Mouse (Mus musculus) kidney, embryonic 16.5 days (tissue): Measurements from ENCODE around the gene Adssl1. TPM values are rescaled to one million over a fixed set of nuclear protein-coding genes. Genes with fewer than 3 reads are reported as not detected.

ENCODE experiments used
- ATAC-seq: fragments of 200-750 bp; cut with Nextera tagmentation; 2 replicates; pipeline ENCODE4 v1.8.0; 2017; ENCODE audit warnings: moderate TSS enrichment; ENCODE audit not compliant: low FRiP score, low TSS enrichment
- H3K27ac ChIP-seq: fragments of 300-500 bp; sonication (generic); 2 replicates; pipeline ENCODE4 v1.5.1; 2014; ENCODE audit warnings: low read length
- H3K27me3 ChIP-seq: fragments of 300-500 bp; sonication (generic); 2 replicates; pipeline ENCODE4 v1.6.1; 2014; ENCODE audit warnings: low read length, control low read depth, mixed read lengths; ENCODE audit not compliant: insufficient read depth
- H3K36me3 ChIP-seq: fragments of 300-500 bp; sonication (generic); 2 replicates; pipeline ENCODE4 v1.6.1; 2014; ENCODE audit warnings: low read length, control low read depth, mixed read lengths; ENCODE audit not compliant: insufficient read depth
- H3K4me1 ChIP-seq: fragments of 300-500 bp; sonication (generic); 2 replicates; pipeline ENCODE4 v1.6.1; 2014; ENCODE audit warnings: low read length, control low read depth, mixed read lengths; ENCODE audit not compliant: insufficient read depth
- H3K4me2 ChIP-seq: fragments of 300-500 bp; sonication (generic); replicated peaks from 2 replicates; pipeline ENCODE4 v1.6.1; 2014; ENCODE audit warnings: low read depth, low read length
- H3K4me3 ChIP-seq: fragments of 300-500 bp; sonication (generic); 2 replicates; pipeline ENCODE4 v1.5.1; 2014; ENCODE audit warnings: mild to moderate bottlenecking, low read length
- H3K9ac ChIP-seq: fragments of 300-500 bp; sonication (generic); replicated peaks from 2 replicates; pipeline ENCODE4 v1.6.1; 2014; ENCODE audit warnings: low read length
- H3K9me3 ChIP-seq: fragments of 300-500 bp; sonication (generic); 2 replicates; pipeline ENCODE4 v1.6.1; 2016; ENCODE audit warnings: low read length, control low read depth
- WGBS: fragments of 180-500 bp; shearing (Covaris S2); extraction: QIAGEN DNeasy Blood & Tissue Kit; methylation state at CpG from one replicate; pipeline ENCODE4 v1.1.7; 2014; 5-methylcytosine and 5-hydroxymethylcytosine counted together
- polyA plus RNA-seq: library from polyadenylated mRNA; unstranded; fragments of >200 nt; fragmentation: Nextera tagmentation; extraction: Ambion mirVana; gene quantifications from 2 replicates; pipeline ENCODE4 v1.2.1, GENCODE M21; 2015

The Adssl1 gene
- polyA plus RNA-seq, 1 experiment from 2014 or later = 12.7 TPM

- no peak overlapping the region for H3K4me3 ChIP-seq
- H3K27me3 ChIP-seq = no peaks in the 10 kb centered on the region
- peaks cover 50% of the 10 kb centered on the region for H3K36me3 ChIP-seq
- peaks cover 61% of the 10 kb centered on the region for H3K4me1 ChIP-seq
- WGBS = 61% methylated on average over 9 of the region's 9 CpGs
- H3K4me2 ChIP-seq = no peak overlapping the region
- 0 out of 2 replicates have a peak overlapping the region, but pooled peaks have one; percentile 35 for H3K9ac ChIP-seq
- H3K27ac ChIP-seq = peak overlapping the region; percentile 83
- ATAC-seq = no peak
- no peaks in the 10 kb centered on the region for H3K9me3 ChIP-seq
These were observed 42.0 kb downstream of the Adssl1 start for GRCm38 (mm10) chr12:112661851-112662250.

GRCm38 (mm10) chr12:112663303-112663702 lies 43.5 kb downstream of the Adssl1 start:
- no peaks in the 10 kb centered on the region for H3K9me3 ChIP-seq
- no peak overlapping the region for H3K9ac ChIP-seq
- WGBS = 77% methylated on average over 11 of the region's 11 CpGs
- H3K4me1 ChIP-seq = peaks cover 71% of the 10 kb centered on the region
- H3K27me3 ChIP-seq = no peaks in the 10 kb centered on the region
- H3K4me2 ChIP-seq = no peak overlapping the region
- no peak overlapping the region for H3K4me3 ChIP-seq
- no peak overlapping the region for H3K27ac ChIP-seq
- no peak for ATAC-seq
- peaks cover 47% of the 10 kb centered on the region for H3K36me3 ChIP-seq

- Histone ChIP-seq H3K4me3 (no peak overlapping the region), H3K27me3 (no peaks in the 10 kb centered on the region), H3K36me3 (peaks cover 46% of the 10 kb centered on the region), H3K9me3 (no peaks in the 10 kb centered on the region), H3K4me2 (no peak overlapping the region), H3K27ac (no peak overlapping the region), H3K4me1 (peaks cover 75% of the 10 kb centered on the region), H3K9ac (no peak overlapping the region)
- WGBS = 88% methylated on average over 12 of the region's 12 CpGs
- no peak for ATAC-seq
These were observed 43.9 kb downstream of the Adssl1 start for GRCm38 (mm10) chr12:112663716-112664115.

- WGBS = 58% methylated on average over 2 of the region's 2 CpGs
- no peak overlapping the region for H3K9ac ChIP-seq
These were observed 44.3 kb downstream of the Adssl1 start for GRCm38 (mm10) chr12:112664124-112664523.

GRCm38 (mm10) chr12:112664656-112665055 lies 44.8 kb downstream of the Adssl1 start:
- no peaks in the 10 kb centered on the region for H3K27me3 ChIP-seq
- WGBS = 46% methylated on average over 5 of the region's 5 CpGs
- no peak overlapping the region for H3K9ac ChIP-seq
- no peaks in the 10 kb centered on the region for H3K9me3 ChIP-seq
- no peak overlapping the region for H3K4me3 ChIP-seq
- H3K36me3 ChIP-seq = peaks cover 44% of the 10 kb centered on the region
- no peak for ATAC-seq
- no peak overlapping the region for H3K4me2 ChIP-seq
- H3K4me1 ChIP-seq = peaks cover 85% of the 10 kb centered on the region
- no peak overlapping the region for H3K27ac ChIP-seq

More at GRCm38 (mm10) chr12:112664124-112664523, 44.3 kb downstream of the Adssl1 start:
- Histone ChIP-seq H3K4me3 (no peak overlapping the region), H3K4me2 (no peak overlapping the region), H3K36me3 (peaks cover 46% of the 10 kb centered on the region), H3K9me3 (no peaks in the 10 kb centered on the region), H3K27me3 (no peaks in the 10 kb centered on the region), H3K4me1 (peaks cover 80% of the 10 kb centered on the region), H3K27ac (no peak overlapping the region)
- ATAC-seq = no peak

- no peaks in the 10 kb centered on the region for H3K27me3 ChIP-seq
- H3K27ac ChIP-seq = peak overlapping the region; percentile 20; the same call in 1 of the 2 replicates
- no peak overlapping the region for H3K4me2 ChIP-seq
- H3K9me3 ChIP-seq = no peaks in the 10 kb centered on the region
- peaks cover 88% of the 10 kb centered on the region for H3K4me1 ChIP-seq
- ATAC-seq = no peak
- H3K9ac ChIP-seq = 0 out of 2 replicates have a peak overlapping the region, but pooled peaks have one; percentile 2
- 38% methylated on average over 18 of the region's 18 CpGs for WGBS
- H3K4me3 ChIP-seq = no peak overlapping the region
- peaks cover 49% of the 10 kb centered on the region for H3K36me3 ChIP-seq
These were observed 45.6 kb downstream of the Adssl1 start for GRCm38 (mm10) chr12:112665445-112665844.

- no peak overlapping the region for H3K4me2 ChIP-seq
- ATAC-seq = no peak
- 85% methylated on average over 9 of the region's 9 CpGs for WGBS
- H3K9me3 ChIP-seq = no peaks in the 10 kb centered on the region
- no peak overlapping the region for H3K9ac ChIP-seq
- peaks cover 88% of the 10 kb centered on the region for H3K4me1 ChIP-seq
- H3K36me3 ChIP-seq = peaks cover 55% of the 10 kb centered on the region
- no peaks in the 10 kb centered on the region for H3K27me3 ChIP-seq
- no peak overlapping the region for H3K4me3 ChIP-seq
- peak overlapping the region; percentile 20; the same call in 1 of the 2 replicates for H3K27ac ChIP-seq
These were observed 46.2 kb downstream of the Adssl1 start for GRCm38 (mm10) chr12:112665881-112666544.

GRCm38 (mm10) chr12:112667619-112668297 lies 47.9 kb downstream of the Adssl1 start:
- no peak for ATAC-seq
- H3K4me1 ChIP-seq = peaks cover 91% of the 10 kb centered on the region
- H3K27ac ChIP-seq = no peak overlapping the region
- no peak overlapping the region for H3K9ac ChIP-seq
- peaks cover 43% of the 10 kb centered on the region for H3K36me3 ChIP-seq
- H3K4me2 ChIP-seq = no peak overlapping the region
- H3K27me3 ChIP-seq = no peaks in the 10 kb centered on the region
- no peak overlapping the region for H3K4me3 ChIP-seq
- no peaks in the 10 kb centered on the region for H3K9me3 ChIP-seq
- 70% methylated on average over 10 of the region's 10 CpGs for WGBS

- Histone ChIP-seq H3K27ac (peak overlapping the region; percentile 29; the same call in 1 of the 2 replicates), H3K36me3 (peaks cover 36% of the 10 kb centered on the region), H3K27me3 (no peaks in the 10 kb centered on the region), H3K9ac (peak overlapping the region; percentile 49), H3K9me3 (no peaks in the 10 kb centered on the region), H3K4me1 (peaks cover 82% of the 10 kb centered on the region), H3K4me2 (peak overlapping the region; percentile 72), H3K4me3 (no peak overlapping the region; the same call in 1 of the 2 replicates)
- 39% methylated on average over 9 of the region's 9 CpGs for WGBS
- ATAC-seq = 0 out of 2 replicates have a peak, but pooled peaks have one; percentile 10
These were observed 51.0 kb downstream of the Adssl1 start for GRCm38 (mm10) chr12:112670718-112671393.
